Mouse (Mus musculus) adipocyte (in vitro differentiated cells): Measurements from ENCODE around the gene Ccdc87.
"Not testable (repeated sequence)": the region's sequence is repeated elsewhere in the genome, so short reads cannot be mapped to it uniquely, and the experiment has no call there.

Experiments used
- DNase-seq: peaks from one replicate; pipeline ENCODE4 v3.0.0-alpha.2; 2016; ENCODE audit warnings: low spot score

The Ccdc87 gene

GRCm38 (mm10) chr19:4838526-4839140, 533 bp upstream of the Ccdc87 start:
- DNase-seq, result peak; percentile 50

GRCm38 (mm10) chr19:4840848-4841247, 1.7 kb downstream of the Ccdc87 start:
- no peak for DNase-seq

- no peak for DNase-seq
Measured at GRCm38 (mm10) chr19:4842611-4843010, 3.4 kb downstream of the Ccdc87 start.

GRCm38 (mm10) chr19:4845846-4846245, 6.7 kb downstream of the Ccdc87 start:
- DNase-seq, result no peak

- DNase-seq, result peak; percentile 69
Measured at GRCm38 (mm10) chr19:4847490-4847889, 8.3 kb downstream of the Ccdc87 start.

GRCm38 (mm10) chr19:4849800-4850199, 10.6 kb downstream of the Ccdc87 start:
- DNase-seq, result no peak

GRCm38 (mm10) chr19:4850281-4850680, 11.1 kb downstream of the Ccdc87 start:
- DNase-seq, result no peak

- DNase-seq, result no peak
Measured at GRCm38 (mm10) chr19:4854552-4855469, 15.6 kb downstream of the Ccdc87 start, which contains the start of gene Ctsf. TSS of gene Ctsf (plus strand) at chr19:4855130.

- no peak for DNase-seq
Measured at GRCm38 (mm10) chr19:4855470-4855820, 16.3 kb downstream of the Ccdc87 start.

GRCm38 (mm10) chr19:4855951-4856350, 16.8 kb downstream of the Ccdc87 start:
- no peak for DNase-seq

GRCm38 (mm10) chr19:4859081-4859480, 19.9 kb downstream of the Ccdc87 start:
- no peak for DNase-seq

GRCm38 (mm10) chr19:4863048-4863447, 23.9 kb downstream of the Ccdc87 start:
- no peak for DNase-seq

- DNase-seq, result no peak
Measured at GRCm38 (mm10) chr19:4865147-4865546, 26.0 kb downstream of the Ccdc87 start.

- DNase-seq, result not testable (repeated sequence)
Measured at GRCm38 (mm10) chr19:4874613-4875012, 35.4 kb downstream of the Ccdc87 start.

GRCm38 (mm10) chr19:4876241-4876640, 37.1 kb downstream of the Ccdc87 start:
- DNase-seq, result no peak

- DNase-seq, result no peak
Measured at GRCm38 (mm10) chr19:4876755-4877154, 37.6 kb downstream of the Ccdc87 start.

GRCm38 (mm10) chr19:4877785-4878184, 38.6 kb downstream of the Ccdc87 start, which contains the start of gene Actn3:
TSS of gene Actn3 (minus strand) at chr19:4877909.
- DNase-seq, result no peak

- DNase-seq, result peak; percentile 93
Measured at GRCm38 (mm10) chr19:4878405-4879323, 39.5 kb downstream of the Ccdc87 start, which contains the start of gene Zdhhc24. TSS of gene Zdhhc24 (plus strand) at chr19:4878668.

GRCm38 (mm10) chr19:4879324-4879703, 40.1 kb downstream of the Ccdc87 start:
- DNase-seq, result no peak

- no peak for DNase-seq
Measured at GRCm38 (mm10) chr19:4883961-4884360, 44.8 kb downstream of the Ccdc87 start.

GRCm38 (mm10) chr19:4889791-4890190, 50.6 kb downstream of the Ccdc87 start:
- no peak for DNase-seq

GRCm38 (mm10) chr19:4891798-4892197, 52.6 kb downstream of the Ccdc87 start:
- DNase-seq, result no peak
